Mouse (Mus musculus) MN1 (cell line): Measurements from ENCODE around the gene Nkain4.
A peak's percentile ranks its signal among the peaks of the same experiment; 100 is the strongest.

Experiments
- DNase-seq: peaks from one replicate; pipeline ENCODE4 v3.0.0-alpha.2; 2016; ENCODE audit warnings: low spot score

The Nkain4 gene

DNA sequence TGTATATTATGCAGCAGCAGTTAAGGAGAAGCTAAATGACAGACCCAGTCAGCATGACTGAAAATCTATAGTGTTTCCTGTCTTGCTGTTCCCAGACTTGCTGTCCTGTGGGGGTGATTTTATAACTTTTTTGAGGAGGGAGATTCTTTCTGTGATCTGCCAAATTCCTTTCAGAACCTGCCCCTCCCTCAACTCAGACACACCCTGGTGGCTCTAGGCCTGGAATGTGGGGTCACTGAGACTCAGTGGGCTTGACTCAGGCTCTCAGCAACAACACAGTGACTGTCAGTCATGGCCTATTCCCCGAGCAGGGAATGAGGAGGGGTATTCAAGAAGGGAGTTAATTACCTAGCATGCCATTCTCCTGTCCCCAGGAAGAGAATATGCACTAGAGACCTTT lies 4.6 kb downstream of the Nkain4 start:
- no peak for DNase-seq

GRCm38 (mm10) chr2:180941869-180942268 lies 12.6 kb downstream of the Nkain4 start:
- peak; percentile 82 for DNase-seq

GRCm38 (mm10) chr2:180940187-180940586 lies 14.3 kb downstream of the Nkain4 start:
- DNase-seq, result no peak

GRCm38 (mm10) chr2:180932418-180932817 lies 22.1 kb downstream of the Nkain4 start:
- peak; percentile 30 for DNase-seq

- DNase-seq, result no peak
Observed at GRCm38 (mm10) chr2:180928723-180929122, 25.8 kb downstream of the Nkain4 start, which contains the start of gene Birc7. Birc7 (plus strand) TSS chr2:180929023.

GRCm38 (mm10) chr2:180925176-180925575 lies 29.3 kb downstream of the Nkain4 start:
- DNase-seq, result peak; percentile 80

- DNase-seq, result peak; percentile 16
Observed at GRCm38 (mm10) chr2:180922739-180923138, 31.8 kb downstream of the Nkain4 start.

GRCm38 (mm10) chr2:180920810-180921400 lies 33.6 kb downstream of the Nkain4 start, which contains the start of gene Ythdf1:
Ythdf1 (minus strand) TSS chr2:180920949.
- DNase-seq, result peak; percentile 99

- DNase-seq, result peak; percentile 50
Observed at GRCm38 (mm10) chr2:180919913-180920809, 34.3 kb downstream of the Nkain4 start.

DNA sequence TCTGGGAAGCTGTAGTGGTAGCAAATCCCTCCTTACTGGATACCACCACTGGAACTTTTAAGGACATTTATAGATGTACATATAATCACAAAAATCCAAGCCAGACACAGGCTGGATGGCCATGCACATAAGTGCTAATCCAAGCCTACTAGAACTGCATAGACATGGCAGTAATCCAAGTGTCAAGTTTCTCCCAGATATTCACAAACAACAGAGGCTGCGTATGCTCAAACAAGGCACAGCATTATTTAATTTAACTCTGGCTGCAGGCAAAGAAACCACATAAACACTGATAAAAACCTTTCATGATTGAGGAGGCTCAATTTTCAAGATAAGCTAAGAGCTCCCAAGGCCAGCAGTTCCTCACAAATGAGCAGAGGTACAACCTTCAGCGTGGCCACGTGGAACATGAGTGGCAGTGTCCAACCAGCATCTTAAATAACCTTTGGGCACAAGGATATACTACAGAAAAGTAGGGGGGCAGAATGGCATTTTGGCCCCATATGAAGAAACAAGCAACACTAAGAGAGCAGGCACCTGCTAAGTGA lies 38.5 kb downstream of the Nkain4 start:
- DNase-seq, result peak; percentile 74

DNA sequence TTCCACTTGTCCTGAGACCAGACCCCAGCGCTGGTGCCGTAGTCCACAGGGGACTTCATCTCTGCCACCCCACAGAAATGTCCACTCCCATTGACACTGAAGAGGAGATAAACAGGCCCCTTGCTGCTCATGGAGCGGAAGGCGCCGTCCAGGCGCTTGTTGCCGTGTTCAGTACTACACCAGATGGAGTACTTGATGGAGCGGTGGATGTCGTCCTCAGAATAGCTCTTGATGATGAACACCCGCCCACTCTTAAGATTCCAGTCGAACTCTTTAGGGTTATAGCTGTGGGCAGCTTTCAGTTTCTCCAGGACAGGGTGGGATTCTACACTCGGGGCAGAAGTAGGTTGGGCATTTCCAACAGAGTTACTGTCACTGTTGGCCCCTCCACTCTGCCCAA lies 43.6 kb downstream of the Nkain4 start:
- no peak for DNase-seq

GRCm38 (mm10) chr2:180905556-180906221 lies 48.8 kb downstream of the Nkain4 start:
- no peak for DNase-seq

GRCm38 (mm10) chr2:180904435-180905208 lies 49.9 kb downstream of the Nkain4 start:
- no peak for DNase-seq

DNA sequence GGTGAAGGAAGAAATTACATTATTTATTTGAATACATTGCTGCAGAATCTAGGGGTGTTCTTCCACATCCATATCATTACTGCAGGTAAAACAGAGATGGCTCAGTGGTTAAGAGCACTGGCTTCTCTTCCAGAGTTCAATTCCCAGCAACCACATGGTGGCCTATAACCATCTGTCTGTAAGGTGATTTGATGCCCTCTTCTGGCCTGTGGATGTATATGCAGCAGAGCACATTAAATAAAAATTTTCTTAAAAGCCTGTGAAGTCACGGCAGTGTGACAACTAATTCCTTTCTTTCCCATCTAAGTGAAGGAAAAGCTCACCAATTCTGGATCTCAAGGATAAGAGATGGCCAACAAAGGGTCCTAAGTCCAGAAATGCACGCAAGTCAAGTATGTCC lies 52.4 kb downstream of the Nkain4 start:
- peak; percentile 54 for DNase-seq

GRCm38 (mm10) chr2:180897857-180898256 lies 56.6 kb downstream of the Nkain4 start:
- DNase-seq, result no peak

DNA sequence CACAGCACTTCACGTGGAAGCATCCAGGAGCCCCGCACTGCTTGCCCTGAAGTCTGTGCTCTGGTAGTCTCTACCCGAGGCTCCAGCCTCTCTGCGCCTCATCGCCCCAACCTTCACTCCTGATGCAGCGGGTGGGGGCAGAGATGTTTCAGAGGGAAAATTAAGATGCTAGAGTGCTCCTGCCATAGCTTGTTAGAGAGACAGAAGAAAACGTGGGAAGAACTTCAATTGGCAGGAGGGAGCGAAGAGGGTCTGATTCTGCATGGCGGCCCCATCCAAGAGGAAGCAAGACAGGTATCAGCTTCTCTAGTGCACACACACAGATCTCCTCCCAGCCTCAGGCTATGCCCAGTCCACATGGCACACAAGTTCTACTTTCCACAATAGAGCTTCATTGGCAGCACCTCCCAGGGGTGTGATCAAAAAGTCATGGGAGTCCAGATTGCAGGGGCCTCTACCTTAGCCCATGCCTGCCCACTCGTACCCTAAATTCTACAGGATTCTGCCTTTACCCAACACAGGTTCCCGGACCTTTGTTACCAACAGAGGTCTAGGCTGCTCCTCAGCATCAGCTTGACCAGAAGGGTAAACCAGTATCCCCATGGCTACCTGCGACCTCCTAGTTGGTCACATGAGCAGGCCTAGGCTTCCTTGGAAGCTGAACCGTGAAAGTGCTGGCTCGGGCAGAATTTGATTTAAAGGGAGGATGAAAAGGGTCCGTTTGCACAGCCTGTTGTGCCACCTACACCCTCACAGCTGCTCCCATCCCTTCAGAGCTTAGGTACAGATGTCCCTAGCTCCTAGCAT lies 57.5 kb downstream of the Nkain4 start:
- DNase-seq, result no peak

DNA sequence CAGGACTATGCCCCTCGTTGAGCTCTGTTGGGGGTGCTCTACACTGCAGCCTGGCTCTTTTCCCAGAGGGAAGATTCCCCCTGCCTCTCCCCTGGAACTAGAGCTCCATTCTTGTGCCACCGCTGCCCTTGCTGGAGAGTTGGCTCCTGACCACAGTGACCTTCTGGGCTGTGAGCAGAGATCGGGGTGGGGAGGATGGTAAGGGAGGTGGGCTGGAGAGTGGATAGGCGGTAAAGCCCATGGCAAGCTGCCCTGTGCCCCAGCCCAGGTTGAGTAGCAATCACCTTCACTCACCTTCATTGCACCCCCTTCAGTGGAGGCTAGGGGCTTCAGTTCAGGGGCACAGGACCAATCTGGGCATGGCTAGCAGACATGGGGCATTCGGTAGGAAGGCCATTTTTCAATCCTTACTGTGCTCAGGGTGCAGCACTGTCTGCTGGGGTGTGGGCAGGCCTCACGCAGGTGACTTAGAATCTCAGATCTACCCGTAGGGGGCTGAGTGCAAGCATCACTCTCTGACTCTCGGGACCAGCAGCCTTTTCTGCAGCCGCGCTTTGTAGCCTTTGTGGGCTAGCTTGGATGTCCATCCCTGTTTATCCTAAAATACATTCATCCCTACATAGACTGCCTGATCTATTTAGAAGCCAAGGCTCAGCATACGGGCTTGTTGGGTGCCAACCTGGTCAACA lies 58.5 kb downstream of the Nkain4 start:
- DNase-seq, result no peak

DNA sequence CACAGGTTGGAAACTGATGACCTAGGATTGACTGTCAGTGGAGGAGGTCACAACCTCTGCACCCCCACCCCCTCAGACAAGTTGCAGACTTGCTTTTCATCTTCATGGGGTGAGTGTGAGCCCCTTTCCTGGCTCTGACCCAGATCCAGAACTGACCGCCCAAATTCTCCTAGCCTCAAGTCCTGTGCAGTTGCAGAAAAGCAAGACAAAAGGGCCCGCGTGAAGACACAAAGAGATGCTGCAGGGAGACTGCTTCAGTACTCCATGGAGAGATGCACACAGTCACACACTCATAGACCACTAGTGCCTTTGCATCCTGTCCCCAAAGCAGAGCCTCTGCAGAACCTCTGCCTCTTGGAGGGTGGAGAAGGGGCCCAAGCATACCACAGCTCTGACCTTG lies 59.2 kb downstream of the Nkain4 start:
- no peak for DNase-seq

- DNase-seq, result no peak
Observed at GRCm38 (mm10) chr2:180894734-180895133, 59.8 kb downstream of the Nkain4 start.

GRCm38 (mm10) chr2:180894029-180894623 lies 60.4 kb downstream of the Nkain4 start:
- DNase-seq, result no peak
